ENCODE assay signal across 24 mouse cellular contexts in the genomic region with DNA sequence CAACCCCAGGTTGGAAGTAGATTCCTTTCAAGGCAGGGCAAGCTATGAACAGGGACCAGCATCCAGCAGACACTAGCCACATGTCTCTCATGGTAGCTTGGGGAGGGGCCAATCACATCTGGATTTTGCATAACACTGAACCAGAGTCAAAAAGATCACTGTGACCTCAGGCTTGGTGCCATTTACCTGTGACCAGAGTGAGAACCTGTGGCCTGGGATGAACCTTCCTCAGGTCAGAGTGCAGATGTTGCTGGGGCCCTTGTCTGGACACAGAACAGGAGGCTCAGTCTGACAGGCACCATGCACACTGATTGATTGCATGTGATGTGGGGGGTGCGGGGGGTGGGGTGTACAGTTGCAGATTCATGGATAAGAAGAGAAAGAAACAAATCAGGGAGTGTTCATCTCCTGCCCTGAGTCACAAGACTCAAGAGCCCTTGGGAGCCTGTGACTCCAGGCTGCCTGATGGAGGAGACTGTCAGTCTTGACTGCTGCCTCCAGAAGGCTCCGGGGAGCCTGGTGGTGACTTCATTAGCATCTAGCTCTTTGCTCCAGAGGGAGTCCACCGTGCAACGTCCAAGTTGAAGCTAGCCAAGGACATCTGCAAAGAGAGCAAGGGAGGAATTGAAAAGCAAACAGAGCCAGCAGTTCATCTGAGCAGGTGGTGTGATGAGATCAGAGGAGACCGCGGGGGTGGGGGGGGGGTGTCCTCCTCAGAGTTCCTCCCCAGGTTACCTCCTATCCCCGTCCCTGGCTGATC. TPM values are rescaled to one million over a fixed set of nuclear protein-coding genes. Genes with fewer than 3 reads are reported as not detected.
DNase-seq lines count a peak whose midpoint lies in the region; ATAC-seq lines count a peak whose summit lies in the region.
"Had no signal": no experiment of that assay in that cellular context is flagged by ENCODE, and none has a peak within 500 bp of the region (broad histone marks: within the 10 kb centered on the region; RNA-seq: fewer than 3 reads in every experiment).

No protein-coding gene starts in this region.

- 0 out of 2 replicates have a peak, but pooled peaks have one; percentile 17 for ATAC-seq in kidney, embryonic 15.5 days (replicated peaks; ENCODE audit: low FRiP score)
- ATAC-seq: inflammation-experienced regulatory T-cells, adult 6 months had no signal

- no peaks in the 10 kb centered on the region for H3K27me3 ChIP-seq in kidney, embryonic 15.5 days
- H3K27me3 ChIP-seq: embryonic facial prominence, embryonic 15.5 days; hindbrain, embryonic 12.5 days; neural tube, embryonic 13.5 days had no signal

- 19% methylated on average over 7 of the region's 7 CpGs for WGBS in kidney, embryonic 15.5 days

- H3K4me3 ChIP-seq in kidney, embryonic 15.5 days (replicated peaks), result no peak overlapping the region
- H3K4me3 ChIP-seq: embryonic facial prominence, embryonic 15.5 days; forebrain, embryonic 10.5 days; heart, embryonic 10.5 days; hindbrain, embryonic 12.5 days; neural tube, embryonic 13.5 days had no signal

- H3K9ac ChIP-seq in kidney, embryonic 15.5 days, result no peak overlapping the region
- H3K9ac ChIP-seq: embryonic facial prominence, embryonic 15.5 days; hindbrain, embryonic 12.5 days; neural tube, embryonic 13.5 days had no signal

- H3K36me3 ChIP-seq in kidney, embryonic 15.5 days, result no peaks in the 10 kb centered on the region
- H3K36me3 ChIP-seq: embryonic facial prominence, embryonic 15.5 days; forebrain, embryonic 10.5 days; heart, embryonic 10.5 days; hindbrain, embryonic 12.5 days; neural tube, embryonic 13.5 days had no signal

- H3K9me3 ChIP-seq in kidney, embryonic 15.5 days (replicated peaks), result no peaks in the 10 kb centered on the region
- H3K9me3 ChIP-seq: embryonic facial prominence, embryonic 15.5 days; forebrain, embryonic 10.5 days; heart, embryonic 10.5 days; hindbrain, embryonic 12.5 days; neural tube, embryonic 13.5 days had no signal

- peaks cover 30% of the 10 kb centered on the region for H3K4me1 ChIP-seq in kidney, embryonic 15.5 days

- H3K4me2 ChIP-seq in kidney, embryonic 15.5 days, result no peak overlapping the region
- H3K4me2 ChIP-seq: embryonic facial prominence, embryonic 15.5 days; hindbrain, embryonic 12.5 days; neural tube, embryonic 13.5 days had no signal

- H3K27ac ChIP-seq in kidney, embryonic 15.5 days, result no peak overlapping the region
- H3K27ac ChIP-seq: embryonic facial prominence, embryonic 15.5 days; heart, embryonic 10.5 days; hindbrain, embryonic 12.5 days; neural tube, embryonic 13.5 days had no signal

- DNase-seq in kidney, adult 18-20 months, result no peak
- DNase-seq in thymus, postnatal 25 days, result peak; percentile 43
- no peak for DNase-seq in thymus, postnatal 14 days
- peak; percentile 51 for DNase-seq in gastrocnemius, postnatal 25 days
- DNase-seq in yolk sac, embryonic 10.5 days (ENCODE audit: low spot score), result peak; percentile 49
- no peak for DNase-seq in layer of hippocampus, postnatal 10 days (ENCODE audit: low spot score in 2 of 2)
- no peak for DNase-seq in urinary bladder, postnatal 4 days (ENCODE audit: low spot score in 2 of 2)
- DNase-seq: adrenal gland, postnatal 25 days; cerebellum, adult 11-12 months; kidney, postnatal 4 days; layer of hippocampus, postnatal 36 days; lung, adult 18-20 months; lung, postnatal 14 days; midbrain, embryonic 14.5 days; right cerebral cortex, adult 18-20 months had no signal

RNA-seq across cellular contexts. Expression of gene Spo11, which starts 3.5 kb away (rescaled TPM):
- polyA plus RNA-seq in kidney, embryonic 15.5 days (2015; fragmentation: Nextera tagmentation; extraction: Ambion mirVana), result 0.08 and 0.09 TPM in 2 replicates
- total RNA-seq in gastrocnemius, postnatal 25 days (2021), result not detected
- total RNA-seq in layer of hippocampus, postnatal 10 days (2021), result under 1 TPM; 0.09 to 0.80 TPM
- total RNA-seq: adrenal gland, postnatal 25 days; gastrocnemius, postnatal 4 days; layer of hippocampus, postnatal 36 days had no signal
- polyA plus RNA-seq: C2C12 had no signal

RNA-seq across cellular contexts. Expression of gene Rae1, which starts 25.9 kb away (rescaled TPM):
- 138 and 145 TPM in 2 replicates for polyA plus RNA-seq in kidney, embryonic 15.5 days (2015; fragmentation: Nextera tagmentation; extraction: Ambion mirVana)
- 10 to 100 TPM; 11.8 to 12.7 TPM for total RNA-seq in gastrocnemius, postnatal 25 days (2021)
- 10 to 100 TPM; 75.3 to 83.2 TPM for total RNA-seq in layer of hippocampus, postnatal 10 days (2021)

RNA-seq across cellular contexts. Expression of gene Bmp7, which starts 33.9 kb away (rescaled TPM):
- 43.0 and 46.3 TPM in 2 replicates for polyA plus RNA-seq in kidney, embryonic 15.5 days (2015; fragmentation: Nextera tagmentation; extraction: Ambion mirVana)
- total RNA-seq in gastrocnemius, postnatal 25 days (2021), result 1 to 10 TPM in 1 of 2 experiments, under 1 TPM in 1; 0.87 to 1.8 TPM
- total RNA-seq in layer of hippocampus, postnatal 10 days (2021), result 10 to 100 TPM in 1 of 2 experiments, 1 to 10 TPM in 1; 8.1 to 11.5 TPM

RNA-seq across cellular contexts. Expression of gene Rbm38, which starts 46.3 kb away (rescaled TPM):
- polyA plus RNA-seq in kidney, embryonic 15.5 days (2015; fragmentation: Nextera tagmentation; extraction: Ambion mirVana), result 32.1 and 37.3 TPM in 2 replicates
- 100 to 1,000 TPM; 205 to 217 TPM for total RNA-seq in gastrocnemius, postnatal 25 days (2021)
- 1 to 10 TPM; 4.4 to 6.3 TPM for total RNA-seq in layer of hippocampus, postnatal 10 days (2021)

Comparison
In these comparisons a context has a peak if more than half of its experiments do, and no peak if none do; other contexts are left out.
1. DNase-seq: peak in thymus, postnatal 25 days (single experiment), gastrocnemius, postnatal 25 days (single experiment) and yolk sac, embryonic 10.5 days (single experiment); none in kidney, adult 18-20 months (single experiment), thymus, postnatal 14 days (single experiment), layer of hippocampus, postnatal 10 days (0 of 2) and urinary bladder, postnatal 4 days (0 of 2).
2. RNA of gene Rae1, which starts 25.9 kb away (total RNA-seq): 75.3 to 83.2 TPM in layer of hippocampus, postnatal 10 days; 11.8 to 12.7 TPM in gastrocnemius, postnatal 25 days; every median in the first group is over 4 times any median in the second.